Mouse (Mus musculus): ENCODE measurements around the gene Tcp11.

GRCm38 (mm10) chr17:28040620-28041019 is 39.8 kb downstream of the Tcp11 start:
- TF ChIP-seq POLR2A (IDR thresholded peaks at IDR 0.05; ENCODE audit: borderline replicate concordance, extremely low read depth, insufficient read depth, insufficient read length, poor library complexity, severe bottlenecking), result peak; percentile 39; the same call in 1 of the 2 replicates
- TF ChIP-seq CTCF (IDR thresholded peaks at IDR 0.05; ENCODE audit: borderline replicate concordance, extremely low read depth, insufficient read depth, insufficient read length), result no peak

Data from brain, embryonic 14.5 days (tissue).